Mouse (Mus musculus) R1 (cell line): ENCODE results near the gene Rpn2.
A peak's percentile ranks its signal among the peaks of the same experiment; 100 is the strongest.

Experiments used
- DNase-seq: peaks from one replicate; pipeline ENCODE4 v3.0.0-alpha.2; 2018; ENCODE audit warnings: low read depth, low spot score

The Rpn2 gene

DNA sequence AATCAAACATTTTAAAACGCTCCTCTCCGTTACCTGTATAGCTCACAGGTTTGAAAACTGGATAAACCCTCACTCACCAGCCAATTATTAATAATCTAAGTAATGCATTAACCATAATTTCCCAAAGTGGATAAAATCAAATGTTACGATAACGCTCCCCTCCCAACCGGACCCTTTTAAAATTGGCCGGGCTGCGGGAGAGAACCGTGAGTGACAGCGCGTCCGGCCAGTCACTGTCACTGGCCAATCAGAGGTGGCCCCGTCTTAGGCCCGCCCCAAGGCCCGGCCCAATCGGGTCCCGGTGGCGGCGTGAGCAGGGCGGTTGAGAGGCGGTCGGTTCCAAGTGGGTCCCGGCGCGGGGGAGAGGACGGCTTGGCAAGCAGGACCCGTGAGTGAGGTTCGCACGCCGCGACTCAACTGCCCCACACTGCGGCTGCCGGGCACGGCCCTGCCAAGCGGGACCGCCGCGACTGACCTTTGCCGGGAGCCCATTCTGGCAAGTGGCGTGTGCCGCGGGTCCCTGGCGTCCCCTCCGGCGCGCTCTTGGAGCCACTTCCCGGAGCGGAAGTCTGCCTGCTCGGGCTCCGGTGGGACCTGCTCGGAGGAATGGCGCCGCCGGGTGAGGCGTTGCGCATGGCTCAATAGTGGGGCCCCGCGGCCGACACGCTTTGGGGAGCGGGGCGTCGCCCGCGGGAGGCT lies at the start of gene Rpn2:
Gene Rpn2 (plus strand): TSS at position 301 of the 699 bp plus-strand sequence.
- DNase-seq, result peak; percentile 96

DNA sequence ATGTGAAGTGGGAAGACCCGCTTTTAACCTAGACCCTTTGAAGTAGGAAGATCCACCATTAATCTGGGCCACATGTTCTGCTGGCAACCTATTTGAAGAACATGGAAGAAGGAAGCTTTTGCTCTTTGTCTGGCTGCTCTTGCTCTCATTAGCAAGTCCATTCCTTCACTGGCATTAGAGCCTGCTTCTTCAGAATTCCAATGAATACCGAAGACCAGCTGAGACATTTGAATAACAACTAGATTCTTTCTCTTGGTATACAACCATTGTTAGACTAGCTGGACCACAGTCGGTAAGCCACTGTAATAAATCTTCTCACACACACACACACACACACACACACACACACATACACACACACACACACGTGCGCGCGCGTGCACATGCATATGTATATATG lies 42.9 kb upstream of the Rpn2 start:
- DNase-seq, result peak; percentile 77

DNA sequence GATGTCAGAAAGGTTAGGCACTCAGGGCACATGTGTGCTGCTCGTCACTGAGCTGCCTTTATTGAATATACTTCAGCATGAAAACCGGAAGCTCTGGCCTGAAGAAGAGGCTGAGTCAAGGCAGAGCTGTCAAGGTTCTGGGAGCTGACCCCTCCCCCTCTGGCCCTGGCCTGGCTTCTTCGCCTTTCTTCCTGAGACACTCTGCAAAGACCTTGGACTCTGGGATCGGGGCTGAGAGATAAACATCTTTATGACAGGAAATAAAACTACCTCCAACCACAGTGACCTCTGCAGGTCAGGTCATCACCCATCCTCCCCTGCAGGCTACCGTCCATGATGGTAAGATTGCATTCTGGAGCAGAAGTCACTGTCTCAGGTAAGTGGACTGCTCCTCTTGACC lies 33.8 kb upstream of the Rpn2 start:
- no peak for DNase-seq

DNA sequence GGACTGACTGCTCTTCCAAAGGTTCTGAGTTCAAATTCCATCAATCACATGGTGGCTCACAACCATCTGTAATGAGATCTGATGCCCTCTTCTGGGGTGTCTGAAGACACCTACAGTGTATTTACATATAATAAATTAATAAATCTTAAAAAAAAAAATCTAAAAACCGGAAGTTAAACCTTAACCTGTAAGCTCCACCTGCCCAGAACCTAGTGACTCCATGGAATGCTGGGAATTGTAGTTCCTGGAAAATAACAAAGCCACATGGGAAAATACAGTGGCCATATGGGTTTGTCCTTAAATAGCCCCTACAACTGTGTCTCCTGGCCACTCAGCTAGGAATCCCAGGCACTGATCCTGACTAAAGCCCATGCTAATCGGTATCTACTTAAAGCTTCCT lies 33.2 kb upstream of the Rpn2 start:
- DNase-seq, result peak; percentile 36

DNA sequence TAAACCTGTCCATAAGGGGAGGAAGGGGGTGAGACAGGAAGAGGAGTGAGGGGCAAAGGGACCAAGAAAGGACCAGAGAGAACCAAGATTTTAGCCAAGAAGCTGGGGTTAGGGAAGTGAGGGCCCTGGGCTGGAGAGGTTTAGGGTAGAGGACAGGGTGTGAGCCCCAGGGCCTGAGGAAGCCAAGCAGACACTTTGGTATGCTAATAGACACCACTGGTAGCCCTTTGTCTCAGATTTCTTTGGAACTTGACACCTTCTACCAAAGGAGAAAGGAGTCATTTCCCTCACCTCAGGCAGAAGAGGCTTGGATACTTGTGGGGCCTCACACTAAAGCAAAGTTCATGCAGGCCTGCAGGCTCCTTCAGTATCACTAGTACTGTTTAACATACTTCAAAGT lies 30.7 kb upstream of the Rpn2 start:
- peak; percentile 89 for DNase-seq

DNA sequence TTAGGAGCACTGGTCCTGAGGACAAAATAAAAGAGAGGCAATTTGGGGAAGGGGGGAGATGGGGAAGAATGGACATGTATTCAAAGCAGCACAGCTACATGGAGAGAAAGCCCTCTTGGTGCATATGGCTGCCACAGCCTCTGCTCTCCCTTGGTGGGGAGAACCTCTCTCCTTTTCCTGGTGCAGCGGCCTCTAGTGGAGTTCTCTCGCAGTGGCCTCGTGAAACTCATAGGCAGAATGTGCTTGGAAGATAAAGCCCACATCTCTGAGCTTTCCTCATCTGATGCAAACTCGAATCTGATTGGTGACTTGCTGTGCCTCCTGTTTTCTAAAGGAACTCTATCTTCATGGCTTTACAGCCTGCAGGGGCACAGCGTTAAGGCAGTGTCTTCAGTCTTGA lies 19.1 kb upstream of the Rpn2 start:
- peak; percentile 80 for DNase-seq

DNA sequence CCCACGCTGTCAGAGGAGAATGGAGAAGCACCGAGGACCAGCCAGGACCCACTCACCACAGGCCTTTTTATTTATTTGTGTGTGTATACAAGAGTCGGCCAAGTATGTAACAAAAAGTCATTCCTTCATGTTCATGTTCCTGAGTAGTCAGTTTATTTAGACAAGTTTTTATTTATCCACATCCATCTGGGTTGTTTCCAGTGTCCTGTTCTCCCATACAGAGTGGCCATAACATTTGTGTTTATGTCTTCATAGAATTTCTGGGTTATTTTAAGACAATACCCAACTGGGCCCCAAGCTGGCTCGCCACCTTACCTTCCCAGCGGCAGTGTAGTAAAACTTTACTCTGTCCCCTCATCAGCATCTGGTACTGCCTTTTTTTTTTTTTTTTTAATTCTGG lies 16.9 kb upstream of the Rpn2 start:
- no peak for DNase-seq

DNA sequence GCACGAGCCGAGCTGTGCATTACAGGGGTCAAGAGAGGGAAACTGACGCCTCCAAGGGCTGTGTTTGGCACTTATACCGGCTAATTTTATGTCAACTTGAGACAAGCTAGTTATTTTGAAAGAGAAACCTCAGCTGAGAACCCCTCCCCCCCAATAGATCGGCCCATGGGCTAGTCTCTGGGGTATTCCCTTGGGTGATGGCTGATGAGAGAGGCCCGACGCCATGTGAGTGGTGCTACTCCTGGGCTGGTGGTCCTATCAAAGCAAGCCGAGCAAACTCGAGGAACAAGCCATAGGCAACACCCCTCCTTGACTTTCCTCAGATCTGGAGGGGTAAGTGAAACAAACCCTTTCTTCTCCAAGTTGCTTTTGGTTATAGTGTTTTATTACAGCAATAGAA lies 16.3 kb upstream of the Rpn2 start:
- DNase-seq, result no peak

DNA sequence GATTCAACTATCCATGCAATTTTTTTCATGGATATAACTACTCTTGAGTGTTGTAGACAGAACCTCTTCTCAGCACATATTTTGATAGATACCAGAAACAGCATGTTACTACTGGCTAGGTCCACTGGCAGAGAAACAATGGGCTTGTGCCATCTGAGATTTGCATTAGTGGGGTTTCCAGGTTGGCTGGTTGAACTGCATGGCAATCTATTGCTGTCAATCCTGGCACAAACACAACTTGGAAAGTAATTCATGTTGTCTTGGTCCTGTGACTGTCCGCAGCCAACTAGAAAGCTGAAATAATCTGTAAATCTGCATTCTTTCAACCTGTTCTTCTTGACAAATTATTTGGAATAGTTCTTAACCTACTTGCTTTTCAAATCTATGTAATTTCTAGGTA lies 15.7 kb upstream of the Rpn2 start:
- no peak for DNase-seq

DNA sequence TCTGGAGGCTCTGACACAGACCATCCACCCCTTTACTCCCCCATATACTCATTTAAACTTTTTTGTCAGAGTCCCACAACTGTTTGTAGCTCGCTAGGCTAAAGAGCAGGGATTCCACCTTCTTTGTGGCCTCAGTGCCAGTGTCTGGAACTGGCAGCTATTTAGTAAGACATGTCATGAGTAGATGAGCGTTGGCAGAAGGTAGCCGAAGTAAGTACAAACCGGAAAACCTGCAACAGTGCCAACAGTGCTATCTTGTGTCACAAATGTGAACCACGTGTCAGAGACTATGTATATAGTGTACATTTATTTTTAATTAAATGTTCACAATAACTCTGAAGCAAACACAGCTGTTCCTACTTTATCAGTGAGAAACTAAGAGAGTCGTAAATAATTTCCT lies 15.0 kb upstream of the Rpn2 start:
- no peak for DNase-seq

DNA sequence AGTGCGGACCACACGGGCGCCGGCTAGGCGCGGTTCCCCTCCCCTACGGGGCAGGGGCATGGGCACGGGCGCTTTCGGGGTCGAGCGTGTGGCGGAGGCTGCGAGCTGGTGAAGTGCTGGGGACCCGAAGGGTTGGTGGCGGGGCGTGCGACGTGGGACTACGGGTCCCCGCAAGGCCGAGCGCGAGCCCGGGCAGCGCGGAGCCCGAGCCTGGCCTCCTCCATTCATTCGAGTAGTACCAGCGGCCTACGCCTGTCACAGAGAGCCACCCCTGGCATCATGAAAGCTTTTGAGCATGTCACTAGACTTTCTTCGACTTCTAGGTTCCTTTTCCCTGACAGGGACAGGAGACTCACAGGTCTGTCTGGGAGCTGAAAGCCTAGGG lies 591 bp downstream of the Rpn2 start, which contains the start of gene Mroh8:
Gene Mroh8 (minus strand): TSS at position 134 of the 385 bp plus-strand sequence.
- no peak for DNase-seq

DNA sequence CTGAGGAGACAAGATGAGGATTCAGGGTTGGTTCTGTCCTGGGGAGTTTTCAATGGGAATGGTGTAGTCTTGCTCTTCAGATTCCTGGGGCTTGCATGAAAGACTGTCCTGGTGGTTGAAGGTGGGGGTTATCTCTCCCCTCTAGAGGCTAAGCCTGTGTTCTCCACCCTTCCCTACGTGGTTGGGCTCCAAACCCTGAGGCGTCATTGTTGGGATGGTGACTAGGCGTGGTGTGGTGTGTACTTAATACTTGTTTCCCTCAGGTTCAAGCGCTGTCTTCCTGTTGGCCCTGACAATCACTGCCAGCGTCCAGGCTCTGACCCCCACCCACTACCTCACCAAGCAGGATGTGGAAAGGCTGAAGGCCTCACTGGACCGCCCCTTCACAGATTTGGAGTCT lies 4.5 kb downstream of the Rpn2 start:
- peak; percentile 59 for DNase-seq

DNA sequence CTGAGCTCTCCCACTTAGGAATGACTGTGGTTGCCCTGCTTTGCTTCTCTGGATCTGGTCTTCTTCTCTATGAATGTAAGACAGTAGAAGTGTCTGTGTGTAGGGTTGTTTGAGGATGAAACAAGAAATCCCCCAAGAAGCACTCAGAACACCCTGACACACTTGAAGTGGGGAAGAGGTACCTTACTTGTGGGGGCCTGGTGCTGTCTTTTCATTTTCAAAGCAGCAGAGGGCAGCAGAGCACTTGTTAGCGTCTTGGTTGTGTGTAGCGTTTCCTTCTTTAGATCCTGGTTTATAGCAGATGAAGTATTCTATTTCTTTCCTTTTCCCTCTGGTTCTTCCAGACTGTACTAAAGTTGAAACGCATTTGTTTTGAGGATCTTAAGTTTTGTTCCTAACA lies 8.7 kb downstream of the Rpn2 start:
- DNase-seq, result peak; percentile 74

DNA sequence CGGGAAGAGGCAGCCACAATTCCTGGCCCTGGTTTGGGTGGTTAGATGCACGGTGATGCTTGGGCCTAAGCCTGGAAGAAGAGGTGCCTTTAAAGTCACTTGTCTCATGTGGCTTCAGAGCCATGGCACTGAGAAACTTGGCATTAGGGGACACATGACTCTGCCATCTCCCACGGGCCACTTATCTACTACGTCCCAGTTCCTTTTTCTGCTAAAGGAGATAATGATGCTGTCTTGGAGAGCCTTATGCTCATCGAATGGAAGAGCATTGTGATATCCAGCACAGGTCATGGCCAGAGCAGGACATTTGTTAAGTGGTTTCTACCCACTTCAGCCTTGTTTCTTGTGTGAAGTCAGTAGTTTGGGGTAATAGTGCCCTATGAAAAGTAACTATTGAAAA lies 10.2 kb downstream of the Rpn2 start:
- DNase-seq, result no peak

DNA sequence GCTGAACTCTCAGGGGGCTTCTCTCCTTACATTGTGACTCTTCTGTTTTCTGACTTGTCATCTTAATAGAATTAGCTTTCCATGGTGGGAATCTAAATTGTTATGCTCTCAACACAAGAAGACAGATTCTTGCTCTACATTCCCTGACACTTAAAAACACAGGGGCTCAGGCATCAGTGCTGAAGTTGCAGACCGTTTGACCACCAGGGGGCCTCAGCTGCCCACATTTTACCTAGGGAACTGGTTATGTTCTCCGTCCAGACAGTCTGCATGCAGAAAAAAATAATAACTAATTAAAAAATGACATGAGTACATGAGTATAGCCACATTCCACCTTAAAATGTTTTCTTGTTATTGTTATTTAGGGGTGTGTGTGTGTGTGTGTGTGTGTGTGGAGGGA lies 13.3 kb downstream of the Rpn2 start:
- DNase-seq, result peak; percentile 70

DNA sequence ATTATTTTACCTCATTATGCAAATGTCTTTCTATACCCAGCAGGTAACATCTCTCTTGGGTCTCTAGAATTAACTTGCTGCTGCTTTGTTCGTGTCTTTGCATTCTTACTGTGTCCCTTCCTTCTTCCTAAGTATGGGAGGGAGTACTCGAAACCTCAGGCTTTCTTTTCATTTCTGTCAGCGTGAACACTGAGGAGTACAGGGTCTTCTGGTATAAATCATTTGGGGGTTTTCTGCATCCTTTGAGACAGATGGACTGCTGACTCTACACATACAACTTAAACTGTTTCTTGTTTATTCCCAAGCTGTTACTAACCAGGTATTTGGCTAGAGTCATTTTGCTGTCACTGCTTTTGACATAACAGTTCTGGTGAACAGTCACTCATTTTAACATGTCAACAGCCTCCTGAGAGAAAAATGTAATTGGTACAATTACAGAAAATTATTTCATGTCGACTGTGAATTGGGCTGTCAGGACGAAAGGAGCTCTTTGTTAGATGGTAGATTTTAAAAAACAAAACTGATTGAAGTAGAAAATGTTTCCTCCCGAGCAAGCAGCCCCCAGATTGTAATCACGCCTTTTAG lies 17.4 kb downstream of the Rpn2 start:
- no peak for DNase-seq

DNA sequence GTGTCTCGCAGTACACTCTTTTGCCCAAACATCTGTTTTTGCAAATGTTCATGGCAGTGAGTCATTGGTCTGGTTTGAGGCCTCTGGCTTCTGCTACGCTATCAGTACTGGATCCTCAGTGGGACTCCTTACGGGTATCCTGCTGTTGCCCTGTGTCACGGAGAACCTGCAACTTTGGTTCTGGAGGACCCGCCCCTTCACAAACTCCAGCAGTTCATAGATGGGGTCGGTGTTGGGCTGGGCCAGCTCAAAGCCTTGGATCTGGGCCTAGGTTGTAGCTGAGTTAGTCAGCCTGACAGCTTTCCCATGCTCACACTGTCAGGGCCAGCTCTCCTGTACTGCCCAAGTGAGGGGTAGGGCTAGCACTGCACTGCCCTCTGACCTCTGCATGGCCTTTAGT lies 21.2 kb downstream of the Rpn2 start:
- no peak for DNase-seq

DNA sequence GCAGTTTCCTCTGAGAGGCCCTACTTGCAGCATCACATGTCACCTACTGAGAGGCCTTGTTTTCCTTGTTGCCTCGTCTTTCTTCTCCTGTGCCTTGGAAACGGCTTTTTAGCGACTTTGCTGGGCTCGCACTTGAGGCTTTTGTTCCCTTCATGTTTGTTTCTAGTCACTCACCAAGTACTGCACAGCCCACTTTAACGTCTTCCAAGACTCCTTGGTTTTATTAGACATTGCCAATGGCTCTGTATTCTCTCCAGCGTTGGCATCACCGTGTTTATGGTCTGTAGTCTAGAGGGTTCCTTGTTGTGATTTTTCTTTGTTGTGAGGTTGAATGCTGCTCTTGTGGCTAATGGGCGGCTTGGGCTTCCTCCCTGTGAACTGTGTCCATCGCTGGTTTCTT lies 24.3 kb downstream of the Rpn2 start:
- DNase-seq, result no peak

DNA sequence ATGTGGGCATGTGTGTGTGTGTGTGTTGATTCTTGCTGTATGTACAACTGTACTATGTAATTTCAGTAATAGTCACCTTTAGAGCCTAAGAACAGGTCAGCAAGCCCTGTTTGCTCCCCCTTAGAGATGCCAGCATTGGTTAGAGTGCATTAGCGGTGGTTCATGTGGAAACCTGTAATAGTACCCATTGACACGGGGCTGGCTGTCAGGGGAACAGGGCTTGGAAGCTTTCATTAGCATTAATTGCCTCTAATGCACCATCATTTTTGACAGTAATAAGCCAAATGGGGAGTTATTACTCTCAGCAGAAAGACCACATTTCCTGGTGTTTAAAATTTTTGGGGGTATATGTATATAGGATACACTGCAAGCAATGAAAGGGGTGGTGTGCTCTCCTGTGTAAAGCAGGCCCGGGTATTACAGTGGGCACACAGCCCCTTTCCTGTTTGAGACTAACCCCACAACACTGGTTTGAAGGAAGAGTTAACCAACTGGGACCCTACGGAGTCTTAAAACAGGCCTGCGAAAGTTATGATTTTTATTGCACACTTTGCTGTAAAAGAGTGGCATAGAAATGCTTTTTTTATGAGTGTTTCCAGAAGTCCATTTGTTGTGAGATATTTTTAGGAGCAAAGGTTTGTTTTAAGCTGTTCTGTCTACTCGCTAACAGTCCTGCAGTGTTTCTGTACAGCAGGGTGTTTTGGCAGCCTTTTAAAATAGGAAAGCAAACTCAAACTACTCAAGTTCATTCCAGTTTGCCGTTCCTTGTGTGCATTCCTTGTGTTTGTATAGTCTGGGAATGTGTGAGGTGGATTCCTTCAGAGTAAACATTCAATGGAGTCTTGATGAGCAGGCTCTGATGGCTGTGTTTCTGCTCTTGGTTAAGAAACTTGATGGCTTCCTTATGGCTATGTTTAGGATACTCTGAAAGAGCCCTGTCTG lies 27.5 kb downstream of the Rpn2 start:
- no peak for DNase-seq

DNA sequence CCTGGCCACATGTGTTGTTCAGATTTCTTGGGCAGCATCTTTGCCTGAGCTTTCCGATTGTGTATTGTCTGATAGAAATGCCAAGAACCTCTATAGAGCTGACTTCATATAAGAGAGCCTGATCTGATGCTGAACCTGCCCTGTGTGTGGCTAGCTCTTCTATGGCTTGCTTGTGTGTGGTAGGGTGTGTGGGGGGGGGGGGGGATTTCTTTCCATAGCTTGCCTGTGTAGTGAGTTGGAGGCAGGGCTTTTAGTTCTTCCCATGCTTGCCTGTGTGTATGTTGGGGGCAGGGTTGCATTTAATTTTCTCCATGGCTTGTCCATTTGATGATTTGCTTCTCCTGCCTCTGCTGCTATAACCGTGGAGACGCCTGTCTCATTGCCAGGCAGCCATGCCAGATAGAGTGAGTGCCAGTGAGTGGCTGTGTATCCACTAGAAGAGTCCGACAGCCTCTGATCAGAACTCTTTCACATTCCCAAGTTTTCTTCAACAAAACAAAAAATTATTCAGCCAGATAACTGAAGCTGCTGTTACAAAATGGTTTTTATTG lies 29.0 kb downstream of the Rpn2 start:
- DNase-seq, result no peak

DNA sequence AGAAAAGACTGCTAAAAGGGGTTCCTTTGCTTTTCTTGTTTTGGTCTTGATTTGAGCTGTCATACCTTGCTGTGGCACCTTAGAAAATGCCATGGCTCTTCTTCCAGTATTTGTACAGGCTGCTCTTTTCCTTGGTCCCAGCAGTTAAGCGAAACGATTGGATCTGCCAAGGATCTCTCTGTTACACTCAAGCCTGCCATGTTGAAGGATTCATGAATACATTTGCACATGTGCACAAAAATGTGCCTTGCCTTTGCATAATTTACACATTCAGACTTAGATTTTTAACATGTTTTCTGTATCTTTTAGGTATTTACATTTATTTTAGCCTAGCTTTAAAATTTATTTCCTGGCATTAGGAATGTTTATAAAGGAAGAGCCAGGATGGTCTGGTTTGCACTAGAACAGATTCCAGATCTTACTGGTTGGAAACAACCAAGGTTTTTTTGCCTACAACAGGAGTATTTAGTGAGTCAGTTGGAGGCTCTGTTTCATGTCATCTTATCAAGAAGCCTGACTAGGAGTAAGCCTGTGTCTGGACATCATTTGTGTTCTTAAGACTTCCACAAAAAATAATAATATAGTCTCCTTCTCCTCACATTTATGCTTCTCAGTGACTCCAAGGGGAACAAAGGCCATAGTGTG lies 29.6 kb downstream of the Rpn2 start:
- no peak for DNase-seq

DNA sequence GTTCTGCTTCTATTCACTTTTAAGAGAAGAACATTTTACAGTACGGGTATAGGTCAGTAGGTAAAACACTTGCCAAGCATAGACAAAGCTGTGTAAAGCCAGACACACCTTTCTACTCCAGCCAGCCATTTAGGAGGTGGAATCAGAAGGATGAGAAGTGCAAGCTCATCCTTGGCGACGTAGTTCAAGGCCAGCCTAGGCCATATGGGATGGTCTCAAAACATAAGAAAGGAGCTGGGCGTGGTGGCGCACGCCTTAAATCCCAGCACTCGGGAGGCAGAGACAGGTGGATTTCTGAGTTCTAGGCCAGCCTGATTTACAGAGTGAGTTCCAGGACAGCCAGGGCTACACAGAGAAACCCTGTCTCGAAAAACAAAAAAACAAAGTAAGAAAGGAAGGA lies 30.8 kb downstream of the Rpn2 start:
- DNase-seq, result peak; percentile 56
